Mouse (Mus musculus) bone marrow, adult 2 months (tissue): ENCODE measurements at regions not wholly inside any gene's neighbourhood (a gene's known extent, or its start where the extent isn't known, plus 50 kb on each side); places are given as distances from the start of the nearest gene placed in this dataset.

Source experiments
- H3K27ac ChIP-seq: fragments of 200-500 bp; 2 replicates; pipeline ENCODE4 v1.5.1; 2012; ENCODE audit warnings: low read depth, mild to moderate bottlenecking, control low read depth, inconsistent platforms, low read length; ENCODE audit not compliant: control insufficient read depth, poor library complexity, insufficient read depth
- H3K4me1 ChIP-seq: fragments of 200-500 bp; 2 replicates; pipeline ENCODE4 v1.6.1; 2011; ENCODE audit warnings: low read length; ENCODE audit not compliant: control insufficient read depth, insufficient read depth
- H3K4me3 ChIP-seq: fragments of 200-500 bp; replicated peaks from 2 replicates; pipeline ENCODE3; 2011; ENCODE audit warnings: mild to moderate bottlenecking, low read depth, low read length, control low read depth; ENCODE audit not compliant: control insufficient read depth
- CTCF ChIP-seq: fragments of 200-500 bp; IDR thresholded peaks from 2 replicates; pipeline ENCODE4 v1.5.1; 2011; ENCODE audit warnings: low read length, control low read depth; ENCODE audit not compliant: control insufficient read depth, insufficient read depth
- POLR2A ChIP-seq: fragments of 200-500 bp; IDR thresholded peaks from 2 replicates; pipeline ENCODE4 v1.6.1; 2011; ENCODE audit warnings: low read depth, mild to moderate bottlenecking, control low read depth, low read length, borderline replicate concordance; ENCODE audit not compliant: control insufficient read depth
- WGBS: fragments of 180-500 bp; shearing (Covaris S2); methylation state at CpG from one replicate; pipeline ENCODE4 v1.1.7; 2018; 5-methylcytosine and 5-hydroxymethylcytosine counted together

- WGBS: 57% methylated on average over 1 of the region's 1 CpGs
- no peaks in the 10 kb centered on the region for H3K4me1 ChIP-seq
- TF ChIP-seq POLR2A (no peak), CTCF (no peak)
- H3K27ac ChIP-seq: no peak overlapping the region
- H3K4me3 ChIP-seq: no peak overlapping the region
Measured at GRCm38 (mm10) chrX:142456022-142456421, 65.7 kb upstream of the Acsl4 start.

GRCm38 (mm10) chrX:142464174-142464573 lies 73.8 kb upstream of the Acsl4 start:
- Histone ChIP-seq H3K4me1 (no peaks in the 10 kb centered on the region), H3K27ac (no peak overlapping the region), H3K4me3 (no peak overlapping the region)
- WGBS: 34% methylated on average over 2 of the region's 2 CpGs
- TF ChIP-seq POLR2A: no peak

DNA sequence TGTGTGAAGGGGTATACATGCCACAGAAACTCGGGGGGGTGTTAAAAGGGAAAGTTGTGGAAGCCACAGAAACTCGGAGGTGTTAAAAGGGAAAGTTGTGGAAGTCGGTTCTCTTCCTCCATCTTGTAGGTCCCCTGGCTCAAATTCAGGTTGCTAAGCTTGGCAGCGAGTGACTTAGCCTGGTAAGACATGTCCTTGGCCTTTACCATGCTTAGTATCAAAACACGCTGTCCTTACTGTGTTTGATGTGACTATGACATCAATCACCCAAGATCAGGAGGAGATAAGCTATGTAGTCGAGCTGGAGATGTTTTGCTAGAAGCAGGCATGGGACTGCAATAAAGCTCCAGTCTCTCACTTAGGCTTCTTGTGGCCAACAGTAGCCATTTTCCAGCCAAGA lies 74.4 kb upstream of the Acsl4 start:
- no peaks in the 10 kb centered on the region for H3K4me1 ChIP-seq
- TF ChIP-seq CTCF: no peak
- TF ChIP-seq POLR2A: no peak
- WGBS: 64% methylated on average over 6 of the region's 6 CpGs
- H3K27ac ChIP-seq: no peak overlapping the region
- H3K4me3 ChIP-seq: no peak overlapping the region

DNA sequence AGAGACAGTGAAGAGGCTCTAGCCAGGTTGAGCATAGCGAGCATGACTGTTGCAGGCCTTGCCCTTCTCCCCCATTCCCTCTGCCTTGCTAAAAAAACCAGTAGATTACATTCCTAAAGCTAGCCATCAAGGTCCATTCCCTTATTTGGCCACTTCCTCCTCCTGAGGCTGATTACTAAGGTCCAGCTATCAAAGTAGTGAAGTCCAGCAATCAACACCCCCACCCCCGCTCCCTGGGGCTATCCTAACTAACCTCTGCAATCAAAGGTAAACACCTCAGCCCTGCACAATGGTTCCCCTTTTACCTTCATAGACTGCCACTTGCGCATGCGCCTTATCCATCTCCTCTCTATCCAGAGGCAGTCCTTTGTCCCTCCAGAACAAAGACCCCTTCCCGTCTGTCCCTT lies 77.5 kb upstream of the Acsl4 start:
- Histone ChIP-seq H3K4me3 (no peak overlapping the region), H3K4me1 (no peaks in the 10 kb centered on the region), H3K27ac (no peak overlapping the region)
- TF ChIP-seq POLR2A (no peak), CTCF (no peak)
- WGBS: 84% methylated on average over 5 of the region's 5 CpGs

DNA sequence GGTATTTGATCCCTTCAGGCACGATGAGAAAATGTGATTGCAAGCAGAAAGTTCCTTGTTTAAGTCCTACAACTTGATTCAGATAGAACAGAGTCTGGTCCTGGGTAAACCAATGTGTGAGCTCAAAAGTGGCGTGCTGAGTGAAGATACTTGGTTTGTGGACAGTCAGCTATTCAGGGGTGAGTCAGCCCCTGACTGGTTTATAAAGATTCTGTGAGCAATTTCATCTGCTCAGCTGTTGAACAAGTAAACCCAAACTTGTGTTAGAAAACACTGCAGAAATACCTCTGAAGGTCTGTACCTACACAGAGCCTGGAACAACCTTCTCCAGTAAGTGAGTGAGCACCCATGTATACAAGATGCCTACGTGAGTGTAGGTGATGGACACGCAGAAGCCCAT lies 78.1 kb upstream of the Acsl4 start:
- no peak overlapping the region for H3K4me3 ChIP-seq
- 67% methylated on average over 4 of the region's 4 CpGs for WGBS
- H3K4me1 ChIP-seq: no peaks in the 10 kb centered on the region
- no peak for TF ChIP-seq CTCF
- no peak for TF ChIP-seq POLR2A
- H3K27ac ChIP-seq: no peak overlapping the region

GRCm38 (mm10) chrX:142469048-142469634 lies 78.8 kb upstream of the Acsl4 start:
- Histone ChIP-seq H3K4me1 (no peaks in the 10 kb centered on the region), H3K27ac (no peak overlapping the region), H3K4me3 (no peak overlapping the region)
- WGBS: 37% methylated on average over 7 of the region's 7 CpGs
- no peak for TF ChIP-seq CTCF
- TF ChIP-seq POLR2A: no peak

DNA sequence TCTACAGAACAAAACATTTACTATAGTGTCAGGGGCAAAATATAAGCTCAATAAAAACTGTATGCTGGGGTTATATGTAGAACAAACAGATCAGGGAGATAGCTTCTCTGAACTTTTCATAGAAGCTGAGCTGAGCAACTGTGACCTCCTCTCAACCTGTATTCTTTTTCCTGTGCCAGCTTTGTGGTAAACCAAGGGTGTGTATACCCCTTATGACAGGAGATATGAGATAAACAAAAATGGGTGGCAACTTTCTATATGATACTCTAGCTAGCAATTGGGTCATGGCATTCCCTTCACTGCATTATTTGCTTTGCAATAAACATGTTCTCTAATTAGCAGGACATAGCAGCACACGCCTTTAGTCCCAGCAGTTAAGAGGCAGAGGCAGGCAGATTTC lies 79.7 kb upstream of the Acsl4 start:
- no peak overlapping the region for H3K4me3 ChIP-seq
- H3K27ac ChIP-seq: no peak overlapping the region
- H3K4me1 ChIP-seq: no peaks in the 10 kb centered on the region
- TF ChIP-seq CTCF (no peak), POLR2A (no peak)
- WGBS: 72% methylated on average over 1 of the region's 1 CpGs

GRCm38 (mm10) chrX:142481203-142481815 lies 91.0 kb upstream of the Acsl4 start:
- 85% methylated on average over 5 of the region's 5 CpGs for WGBS
- Histone ChIP-seq H3K4me3 (no peak overlapping the region), H3K27ac (no peak overlapping the region), H3K4me1 (no peaks in the 10 kb centered on the region)
- TF ChIP-seq CTCF: no peak
- TF ChIP-seq POLR2A: no peak

DNA sequence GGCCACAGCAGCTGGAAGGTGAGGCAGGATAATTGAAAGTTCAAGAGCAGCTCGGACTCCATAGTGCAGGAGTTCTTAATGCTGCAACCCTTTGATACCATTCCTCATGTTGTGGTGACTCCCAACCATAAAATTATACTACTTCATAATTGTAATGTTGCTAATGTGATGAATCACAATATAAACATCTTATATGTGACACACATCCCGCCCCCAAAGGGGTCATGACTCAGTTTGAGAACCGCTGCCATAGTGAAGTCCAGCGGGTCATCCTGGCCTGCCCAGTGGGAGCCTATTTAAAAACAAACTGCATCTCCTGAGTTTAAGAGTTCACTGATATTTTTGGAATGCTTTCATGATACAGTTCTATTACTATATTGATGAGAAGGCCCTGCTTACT lies 97.7 kb upstream of the Acsl4 start:
- TF ChIP-seq CTCF (no peak), POLR2A (no peak)
- H3K27ac ChIP-seq: no peak overlapping the region
- 75% methylated on average over 4 of the region's 4 CpGs for WGBS
- no peaks in the 10 kb centered on the region for H3K4me1 ChIP-seq
- H3K4me3 ChIP-seq: no peak overlapping the region
